In the genomic region with DNA sequence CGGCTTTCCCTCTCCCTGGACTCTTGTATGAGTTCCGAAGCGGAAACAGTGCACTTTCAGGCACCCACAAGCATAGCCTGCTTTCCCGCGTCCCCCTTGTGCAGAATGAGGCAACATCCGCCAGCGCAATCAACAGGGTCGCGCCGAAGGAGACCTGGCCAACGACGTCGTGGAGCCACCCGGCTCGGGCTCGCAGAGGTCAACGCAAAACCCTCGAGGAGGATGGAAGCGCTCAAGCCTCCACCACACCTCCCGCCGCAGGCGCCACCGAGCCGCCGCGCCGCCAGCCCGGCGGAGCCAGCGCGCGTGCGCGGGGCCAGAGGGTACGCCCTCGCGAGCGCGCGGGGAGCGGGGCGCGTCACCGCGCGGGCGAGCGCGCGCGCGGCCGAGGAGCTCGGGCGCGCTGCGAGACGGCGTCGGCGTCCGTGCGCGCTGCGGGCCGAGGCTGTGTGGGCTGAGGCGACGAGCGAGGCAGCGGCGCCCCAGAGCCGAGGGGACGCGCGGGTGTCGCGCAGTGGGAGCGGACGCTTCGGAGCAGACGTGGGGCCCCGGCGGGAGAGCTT, we compare ENCODE assay signal across 8 mouse cellular contexts. TPM values are rescaled to one million over a fixed set of nuclear protein-coding genes. Genes with fewer than 3 reads are reported as not detected.
DNase-seq lines count a peak whose midpoint lies in the region; ATAC-seq and TF ChIP-seq lines count a peak whose summit lies in the region.

A gene (plus strand): TSS at position 454 of the 563 bp plus-strand sequence.

- peak; percentile 82 for DNase-seq in adipocyte (ENCODE audit: low spot score)
- peak; percentile 66 to 81 for DNase-seq in gastrocnemius, adult 8-10 months (ENCODE audit: low spot score in 2 of 2)
- DNase-seq in hindbrain, postnatal 0 days (ENCODE audit: low spot score): peak; percentile 97
- peak; percentile 72 to 74 for DNase-seq in left cerebral cortex, adult 8-10 months (ENCODE audit: low spot score in 2 of 2)
- peak; percentile 85 for DNase-seq in right cerebral cortex, adult 18-20 months
- peak; percentile 83 for DNase-seq in urinary bladder, adult 2 months (ENCODE audit: low spot score)

- H3K27me3 ChIP-seq in hindbrain, postnatal 0 days (ENCODE audit: insufficient read depth, low read length): no peaks in the 10 kb centered on the region

- peak; percentile 96 for ATAC-seq in hindbrain, postnatal 0 days
- peak; percentile 86 for ATAC-seq in megakaryocyte, adult 5-6 weeks (ENCODE audit: poor library complexity, severe bottlenecking)

- H3K4me1 ChIP-seq in cortical plate, adult 2 months (ENCODE audit: control insufficient read depth, insufficient read depth, low read length): peaks cover 2% of the 10 kb centered on the region; the same call in 1 of the 2 replicates
- peaks cover 13% of the 10 kb centered on the region for H3K4me1 ChIP-seq in hindbrain, postnatal 0 days (ENCODE audit: insufficient read depth, low read length)

- peak within 1 kb of the TSS; percentile 57 for H3K4me3 ChIP-seq in cortical plate, adult 2 months (ENCODE audit: insufficient read depth, low read length)
- peak within 1 kb of the TSS; percentile 90 for H3K4me3 ChIP-seq in hindbrain, postnatal 0 days (ENCODE audit: low read length)

- H3K4me2 ChIP-seq in hindbrain, postnatal 0 days (ENCODE audit: low read depth, low read length): peak within 1 kb of the TSS; percentile 97

- under 1% methylated on average over 75 of the region's 83 CpGs for WGBS in hindbrain, postnatal 0 days

- H3K9me3 ChIP-seq in hindbrain, postnatal 0 days (ENCODE audit: low read length): no peaks in the 10 kb centered on the region

- TF ChIP-seq POLR2A in cortical plate, adult 2 months (IDR thresholded peaks at IDR 0.05; ENCODE audit: extremely low read depth, insufficient read depth, low read length): peak; percentile 70

- H3K27ac ChIP-seq in cortical plate, adult 2 months (ENCODE audit: insufficient read depth, low read length): peak within 1 kb of the TSS; percentile 75
- H3K27ac ChIP-seq in hindbrain, postnatal 0 days: peak within 1 kb of the TSS; percentile 92

- no peaks in the 10 kb centered on the region for H3K36me3 ChIP-seq in hindbrain, postnatal 0 days (ENCODE audit: insufficient read depth, low read length)

- no peak for TF ChIP-seq CTCF in cortical plate, adult 2 months (IDR thresholded peaks at IDR 0.05; ENCODE audit: extremely low read depth, insufficient read depth, low read length)
- TF ChIP-seq CTCF in hindbrain, postnatal 0 days (IDR thresholded peaks at IDR 0.05; ENCODE audit: low read depth): no peak

- H3K9ac ChIP-seq in hindbrain, postnatal 0 days (replicated peaks; ENCODE audit: low read length): peak within 1 kb of the TSS; percentile 93

RNA-seq across cellular contexts. Expression of the gene that starts here (rescaled TPM):
- polyA plus RNA-seq in cortical plate, adult 2 months (2012; rRNA removed): 34.5 and 34.6 TPM in 2 replicates
- 10 to 100 TPM; 28.2 to 34.9 (median 31.6) TPM for total RNA-seq in gastrocnemius, adult 8-10 months (2022)
- 13.9 and 18.3 TPM in 2 replicates for total RNA-seq in hindbrain, postnatal 0 days (2014; rRNA removed)
- polyA plus RNA-seq in hindbrain, postnatal 0 days (2015; fragmentation: Nextera tagmentation; extraction: Ambion mirVana): 4.3 and 5.7 TPM in 2 replicates
- 10 to 100 TPM; 53.2 to 54.7 (median 54.1) TPM for total RNA-seq in left cerebral cortex, adult 8-10 months (2022)
- 148 and 150 TPM in 2 replicates for total RNA-seq in megakaryocyte, adult 5-6 weeks (2015)
- total RNA-seq in megakaryocyte, adult 5-6 weeks (2017): 262 and 270 TPM in 2 replicates
- 49.5 and 51.5 TPM in 2 replicates for polyA plus RNA-seq in urinary bladder, adult 2 months (2012; rRNA removed)

Comparison
In these comparisons a context has a peak if more than half of its experiments do, and no peak if none do; other contexts are left out.
1. Peak in every context shown above with its lines: DNase-seq, ATAC-seq, H3K4me3 ChIP-seq and H3K27ac ChIP-seq.